Mouse (Mus musculus): ENCODE measurements at regions not wholly inside any gene's neighbourhood (a gene's known extent, or its start where the extent isn't known, plus 50 kb on each side); places are given as distances from the start of the nearest gene placed in this dataset.

- no peaks in the 10 kb centered on the region for H3K79me3 ChIP-seq (ENCODE audit: low read depth)
- no peak overlapping the region for H3K4me3 ChIP-seq (ENCODE audit: insufficient read depth, poor library complexity, severe bottlenecking)
- H3K27me3 ChIP-seq (ENCODE audit: control insufficient read depth, insufficient read depth, insufficient read length): no peaks in the 10 kb centered on the region
- no peak overlapping the region for H3ac ChIP-seq (ENCODE audit: control insufficient read depth, insufficient read length, low read depth)
- no peaks in the 10 kb centered on the region for H3K36me3 ChIP-seq (ENCODE audit: control insufficient read depth, insufficient read depth)
- no peak for TF ChIP-seq MYOD1 (IDR thresholded peaks at IDR 0.05; ENCODE audit: control insufficient read depth, insufficient read length, low read depth)
- no peak for TF ChIP-seq MYOG (IDR thresholded peaks at IDR 0.05; ENCODE audit: control insufficient read depth, extremely low read depth, insufficient read length)
- no peak for TF ChIP-seq CEBPB (IDR thresholded peaks at IDR 0.05; ENCODE audit: low read depth)
- no peak for TF ChIP-seq USF1 (IDR thresholded peaks at IDR 0.05; ENCODE audit: low read depth)
- TF ChIP-seq CTCF (IDR thresholded peaks at IDR 0.05; ENCODE audit: control insufficient read depth, insufficient read depth, insufficient read length): no peak
- TF ChIP-seq FOSL1 (IDR thresholded peaks at IDR 0.05; ENCODE audit: insufficient read depth, low read length, poor library complexity, severe bottlenecking): no peak
- TF ChIP-seq MAX (IDR thresholded peaks at IDR 0.05): no peak
- H3K79me2 ChIP-seq (ENCODE audit: control insufficient read depth, insufficient read depth): no peaks in the 10 kb centered on the region
Measured at GRCm38 (mm10) chr7:72753053-72753559, 446.7 kb upstream of the Mctp2 start.

GRCm38 (mm10) chr7:72762711-72763110 lies 456.3 kb upstream of the Mctp2 start:
- Histone ChIP-seq H3K79me2 (ENCODE audit: control insufficient read depth, insufficient read depth) (no peaks in the 10 kb centered on the region), H3K27me3 (ENCODE audit: control insufficient read depth, insufficient read depth, insufficient read length) (no peaks in the 10 kb centered on the region), H3K36me3 (ENCODE audit: control insufficient read depth, insufficient read depth) (no peaks in the 10 kb centered on the region), H3K4me3 (ENCODE audit: insufficient read depth, poor library complexity, severe bottlenecking) (no peak overlapping the region), H3ac (ENCODE audit: control insufficient read depth, insufficient read length, low read depth) (no peak overlapping the region), H3K79me3 (ENCODE audit: low read depth) (no peaks in the 10 kb centered on the region)
- TF ChIP-seq CTCF (IDR thresholded peaks at IDR 0.05; ENCODE audit: control insufficient read depth, insufficient read depth, insufficient read length): no peak
- TF ChIP-seq MAX (IDR thresholded peaks at IDR 0.05): no peak
- TF ChIP-seq USF1 (IDR thresholded peaks at IDR 0.05; ENCODE audit: low read depth): no peak
- TF ChIP-seq MYOG (IDR thresholded peaks at IDR 0.05; ENCODE audit: control insufficient read depth, extremely low read depth, insufficient read length): no peak
- no peak for TF ChIP-seq MYOD1 (IDR thresholded peaks at IDR 0.05; ENCODE audit: control insufficient read depth, insufficient read length, low read depth)
- TF ChIP-seq FOSL1 (IDR thresholded peaks at IDR 0.05; ENCODE audit: insufficient read depth, low read length, poor library complexity, severe bottlenecking): no peak
- no peak for TF ChIP-seq CEBPB (IDR thresholded peaks at IDR 0.05; ENCODE audit: low read depth)

- TF ChIP-seq USF1 (IDR thresholded peaks at IDR 0.05; ENCODE audit: low read depth) (no peak), MYOG (IDR thresholded peaks at IDR 0.05; ENCODE audit: control insufficient read depth, extremely low read depth, insufficient read length) (no peak), MAX (IDR thresholded peaks at IDR 0.05) (no peak), CTCF (IDR thresholded peaks at IDR 0.05; ENCODE audit: control insufficient read depth, insufficient read depth, insufficient read length) (no peak), MYOD1 (IDR thresholded peaks at IDR 0.05; ENCODE audit: control insufficient read depth, insufficient read length, low read depth) (no peak), FOSL1 (IDR thresholded peaks at IDR 0.05; ENCODE audit: insufficient read depth, low read length, poor library complexity, severe bottlenecking) (no peak), CEBPB (IDR thresholded peaks at IDR 0.05; ENCODE audit: low read depth) (no peak)
- H3K79me2 ChIP-seq (ENCODE audit: control insufficient read depth, insufficient read depth): no peaks in the 10 kb centered on the region
- no peak overlapping the region for H3ac ChIP-seq (ENCODE audit: control insufficient read depth, insufficient read length, low read depth)
- no peaks in the 10 kb centered on the region for H3K79me3 ChIP-seq (ENCODE audit: low read depth)
- H3K27me3 ChIP-seq (ENCODE audit: control insufficient read depth, insufficient read depth, insufficient read length): no peaks in the 10 kb centered on the region
- H3K36me3 ChIP-seq (ENCODE audit: control insufficient read depth, insufficient read depth): no peaks in the 10 kb centered on the region
- H3K4me3 ChIP-seq (ENCODE audit: insufficient read depth, poor library complexity, severe bottlenecking): no peak overlapping the region
Measured at GRCm38 (mm10) chr7:72768705-72769104, 462.3 kb upstream of the Mctp2 start.

- H3K79me2 ChIP-seq (ENCODE audit: control insufficient read depth, insufficient read depth): no peaks in the 10 kb centered on the region
- no peaks in the 10 kb centered on the region for H3K27me3 ChIP-seq (ENCODE audit: control insufficient read depth, insufficient read depth, insufficient read length)
- H3ac ChIP-seq (ENCODE audit: control insufficient read depth, insufficient read length, low read depth): no peak overlapping the region
- no peaks in the 10 kb centered on the region for H3K36me3 ChIP-seq (ENCODE audit: control insufficient read depth, insufficient read depth)
- no peak overlapping the region for H3K4me3 ChIP-seq (ENCODE audit: insufficient read depth, poor library complexity, severe bottlenecking)
- no peaks in the 10 kb centered on the region for H3K79me3 ChIP-seq (ENCODE audit: low read depth)
- TF ChIP-seq CTCF (IDR thresholded peaks at IDR 0.05; ENCODE audit: control insufficient read depth, insufficient read depth, insufficient read length) (no peak), USF1 (IDR thresholded peaks at IDR 0.05; ENCODE audit: low read depth) (no peak), CEBPB (IDR thresholded peaks at IDR 0.05; ENCODE audit: low read depth) (no peak), MAX (IDR thresholded peaks at IDR 0.05) (no peak), FOSL1 (IDR thresholded peaks at IDR 0.05; ENCODE audit: insufficient read depth, low read length, poor library complexity, severe bottlenecking) (no peak), MYOG (IDR thresholded peaks at IDR 0.05; ENCODE audit: control insufficient read depth, extremely low read depth, insufficient read length) (no peak), MYOD1 (IDR thresholded peaks at IDR 0.05; ENCODE audit: control insufficient read depth, insufficient read length, low read depth) (no peak)
Measured at GRCm38 (mm10) chr7:72774031-72774770, 467.8 kb upstream of the Mctp2 start.

DNA sequence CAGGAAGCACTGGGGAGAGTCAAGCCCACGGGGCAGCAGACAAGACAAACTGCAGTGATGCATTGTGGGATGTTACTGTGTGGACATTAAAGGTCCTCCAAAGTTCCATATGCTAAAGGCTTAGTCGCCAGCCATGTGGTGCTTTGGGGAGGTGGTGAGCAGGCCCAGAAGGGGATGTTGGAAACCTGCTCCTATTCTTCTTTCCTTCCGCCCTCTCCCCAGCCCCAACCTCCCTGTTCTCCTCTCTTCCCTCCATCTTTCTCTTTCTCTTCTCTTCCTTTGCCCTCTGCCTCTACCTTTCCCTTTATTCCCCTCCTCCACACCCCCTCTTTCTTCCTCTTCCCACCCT lies 468.3 kb upstream of the Mctp2 start:
- H3K79me3 ChIP-seq (ENCODE audit: low read depth): no peaks in the 10 kb centered on the region
- no peaks in the 10 kb centered on the region for H3K79me2 ChIP-seq (ENCODE audit: control insufficient read depth, insufficient read depth)
- TF ChIP-seq MAX (IDR thresholded peaks at IDR 0.05): no peak
- no peak for TF ChIP-seq CEBPB (IDR thresholded peaks at IDR 0.05; ENCODE audit: low read depth)
- TF ChIP-seq MYOD1 (IDR thresholded peaks at IDR 0.05; ENCODE audit: control insufficient read depth, insufficient read length, low read depth): no peak
- TF ChIP-seq CTCF (IDR thresholded peaks at IDR 0.05; ENCODE audit: control insufficient read depth, insufficient read depth, insufficient read length): no peak
- no peak for TF ChIP-seq MYOG (IDR thresholded peaks at IDR 0.05; ENCODE audit: control insufficient read depth, extremely low read depth, insufficient read length)
- no peak for TF ChIP-seq USF1 (IDR thresholded peaks at IDR 0.05; ENCODE audit: low read depth)
- TF ChIP-seq FOSL1 (IDR thresholded peaks at IDR 0.05; ENCODE audit: insufficient read depth, low read length, poor library complexity, severe bottlenecking): no peak
- no peak overlapping the region for H3ac ChIP-seq (ENCODE audit: control insufficient read depth, insufficient read length, low read depth)
- no peaks in the 10 kb centered on the region for H3K27me3 ChIP-seq (ENCODE audit: control insufficient read depth, insufficient read depth, insufficient read length)
- H3K4me3 ChIP-seq (ENCODE audit: insufficient read depth, poor library complexity, severe bottlenecking): no peak overlapping the region
- H3K36me3 ChIP-seq (ENCODE audit: control insufficient read depth, insufficient read depth): no peaks in the 10 kb centered on the region
